Mouse (Mus musculus): ENCODE measurements around the gene Basp1.

The Basp1 gene

GRCm38 (mm10) chr15:25322111-25322510, 91.5 kb downstream of the Basp1 start:
- in situ Hi-C loops (cut with MboI; ENCODE audit: low pct_unique_long_range_greater_than_20kb in 1 of 2, low sequenced_read_pairs in 2 of 2, unreplicated experiment in 1 of 2): no loop called here

DNA sequence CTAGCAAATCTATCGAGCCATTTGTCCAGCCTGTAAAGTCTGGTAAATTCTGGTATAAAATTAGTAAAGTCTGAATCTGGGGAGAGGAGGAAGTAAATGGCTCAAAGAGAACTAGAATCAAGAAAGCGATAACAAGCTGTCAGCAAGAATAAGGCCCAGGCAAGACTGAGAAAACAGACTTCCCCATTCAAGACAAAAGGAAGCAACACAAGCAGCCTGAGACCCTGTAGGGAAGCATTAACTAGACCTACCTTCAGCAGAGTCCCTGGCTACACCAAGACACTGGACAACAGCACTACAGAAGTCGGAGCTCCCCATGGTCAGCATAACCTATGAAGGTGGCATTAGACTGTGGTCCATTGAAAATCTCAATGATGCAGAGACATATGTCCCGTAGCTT, 91.9 kb downstream of the Basp1 start:
- in situ Hi-C loops (cut with MboI; ENCODE audit: low pct_unique_long_range_greater_than_20kb in 1 of 2, low sequenced_read_pairs in 2 of 2, unreplicated experiment in 1 of 2): no loop called here

- in situ Hi-C loops (cut with MboI; ENCODE audit: low pct_unique_long_range_greater_than_20kb in 1 of 2, low sequenced_read_pairs in 2 of 2, unreplicated experiment in 1 of 2): no loop called here
Observed at GRCm38 (mm10) chr15:25314471-25314870, 99.1 kb downstream of the Basp1 start.

Measured in mouse embryonic stem cell (cell line).